Mouse (Mus musculus): ENCODE results near the gene Gm20431. TPM values are rescaled to one million over a fixed set of nuclear protein-coding genes. Genes with fewer than 3 reads are reported as not detected.
"Not testable (repeated sequence)": the region's sequence is repeated elsewhere in the genome, so short reads cannot be mapped to it uniquely, and the experiment has no call there.

Gene Gm20431
- polyA plus RNA-seq, 1 experiment from 2014 or later, result 10.5 TPM

GRCm38 (mm10) chr2:167652694-167653093 is 8.6 kb downstream of the Gm20431 start:
- Histone ChIP-seq H3K27ac (no peak overlapping the region), H3K27me3 (replicated peaks) (no peaks in the 10 kb centered on the region), H3K4me1 (peaks cover 4% of the 10 kb centered on the region; the same call in 1 of the 2 replicates), H3K36me3 (replicated peaks) (no peaks in the 10 kb centered on the region; the same call in 1 of the 2 replicates), H3K9me3 (no peaks in the 10 kb centered on the region), H3K4me3 (no peak overlapping the region), H3K4me2 (no peak overlapping the region), H3K9ac (no peak overlapping the region)
- WGBS, result 85% methylated on average over 7 of the region's 7 CpGs
- ATAC-seq (replicated peaks), result no peak

GRCm38 (mm10) chr2:167651622-167652021 is 9.7 kb downstream of the Gm20431 start:
- H3K27ac ChIP-seq, result no peak overlapping the region
- H3K4me3 ChIP-seq, result no peak overlapping the region
- WGBS, result 84% methylated on average over 9 of the region's 9 CpGs
- no peak overlapping the region for H3K9ac ChIP-seq
- ATAC-seq (replicated peaks), result no peak
- no peaks in the 10 kb centered on the region; the same call in 1 of the 2 replicates for H3K4me1 ChIP-seq
- H3K4me2 ChIP-seq, result no peak overlapping the region
- no peaks in the 10 kb centered on the region; the same call in 1 of the 2 replicates for H3K36me3 ChIP-seq (replicated peaks)
- no peaks in the 10 kb centered on the region for H3K27me3 ChIP-seq (replicated peaks)
- no peaks in the 10 kb centered on the region for H3K9me3 ChIP-seq

GRCm38 (mm10) chr2:167649290-167650032 is 11.8 kb downstream of the Gm20431 start:
- H3K9me3 ChIP-seq, result no peaks in the 10 kb centered on the region
- peaks cover 2% of the 10 kb centered on the region; the same call in 1 of the 2 replicates for H3K36me3 ChIP-seq (replicated peaks)
- no peak overlapping the region for H3K4me2 ChIP-seq
- H3K27me3 ChIP-seq (replicated peaks), result no peaks in the 10 kb centered on the region
- WGBS, result 90% methylated on average over 12 of the region's 12 CpGs
- no peaks in the 10 kb centered on the region for H3K4me1 ChIP-seq
- ATAC-seq (replicated peaks), result no peak
- no peak overlapping the region for H3K27ac ChIP-seq
- H3K9ac ChIP-seq, result no peak overlapping the region
- no peak overlapping the region for H3K4me3 ChIP-seq

GRCm38 (mm10) chr2:167646411-167646810 is 14.9 kb downstream of the Gm20431 start:
- no peak for ATAC-seq (replicated peaks)
- Histone ChIP-seq H3K4me2 (no peak overlapping the region), H3K36me3 (replicated peaks) (peaks cover 4% of the 10 kb centered on the region; the same call in 1 of the 2 replicates), H3K4me1 (no peaks in the 10 kb centered on the region), H3K9ac (no peak overlapping the region), H3K27ac (no peak overlapping the region), H3K27me3 (replicated peaks) (no peaks in the 10 kb centered on the region), H3K4me3 (no peak overlapping the region), H3K9me3 (no peaks in the 10 kb centered on the region)
- 85% methylated on average over 4 of the region's 4 CpGs for WGBS

- H3K36me3 ChIP-seq (replicated peaks); H3K27ac ChIP-seq; H3K4me1 ChIP-seq; H3K4me2 ChIP-seq; H3K9ac ChIP-seq; ATAC-seq (replicated peaks); H3K9me3 ChIP-seq; H3K27me3 ChIP-seq (replicated peaks); H3K4me3 ChIP-seq: not testable (repeated sequence)
- WGBS, result 91% methylated on average over 13 of the region's 13 CpGs
Measured at GRCm38 (mm10) chr2:167643356-167644052, 17.8 kb downstream of the Gm20431 start.

GRCm38 (mm10) chr2:167642164-167642563 is 19.1 kb downstream of the Gm20431 start:
- ATAC-seq (replicated peaks), result no peak
- no peak overlapping the region for H3K4me3 ChIP-seq
- H3K9me3 ChIP-seq, result no peaks in the 10 kb centered on the region
- H3K27me3 ChIP-seq (replicated peaks), result no peaks in the 10 kb centered on the region
- 0 out of 2 replicates have a peak, but pooled peaks cover 4% of the 10 kb centered on the region for H3K36me3 ChIP-seq (replicated peaks)
- no peak overlapping the region for H3K4me2 ChIP-seq
- WGBS, result 89% methylated on average over 6 of the region's 6 CpGs
- H3K9ac ChIP-seq, result no peak overlapping the region
- H3K27ac ChIP-seq, result no peak overlapping the region
- H3K4me1 ChIP-seq, result no peaks in the 10 kb centered on the region

- Histone ChIP-seq H3K27me3 (replicated peaks) (no peaks in the 10 kb centered on the region), H3K4me1 (no peaks in the 10 kb centered on the region), H3K9ac (no peak overlapping the region), H3K27ac (no peak overlapping the region), H3K4me3 (no peak overlapping the region), H3K9me3 (no peaks in the 10 kb centered on the region), H3K4me2 (no peak overlapping the region), H3K36me3 (replicated peaks) (0 out of 2 replicates have a peak, but pooled peaks cover 4% of the 10 kb centered on the region)
- 47% methylated on average over 8 of the region's 8 CpGs for WGBS
- ATAC-seq (replicated peaks), result no peak
Measured at GRCm38 (mm10) chr2:167641337-167641736, 20.0 kb downstream of the Gm20431 start.

GRCm38 (mm10) chr2:167640279-167640678 is 21.0 kb downstream of the Gm20431 start:
- H3K36me3 ChIP-seq (replicated peaks), result 0 out of 2 replicates have a peak, but pooled peaks cover 4% of the 10 kb centered on the region
- H3K4me3 ChIP-seq, result no peak overlapping the region
- H3K27me3 ChIP-seq (replicated peaks), result no peaks in the 10 kb centered on the region
- H3K4me2 ChIP-seq, result no peak overlapping the region
- H3K27ac ChIP-seq, result no peak overlapping the region
- no peaks in the 10 kb centered on the region for H3K9me3 ChIP-seq
- H3K9ac ChIP-seq, result no peak overlapping the region
- no peaks in the 10 kb centered on the region for H3K4me1 ChIP-seq
- WGBS, result 84% methylated on average over 3 of the region's 3 CpGs
- no peak for ATAC-seq (replicated peaks)

- 81% methylated on average over 7 of the region's 7 CpGs for WGBS
- no peak for ATAC-seq (replicated peaks)
- H3K27ac ChIP-seq, result no peak overlapping the region
Measured at GRCm38 (mm10) chr2:167634865-167635512, 26.3 kb downstream of the Gm20431 start.

GRCm38 (mm10) chr2:167634338-167634770 is 26.9 kb downstream of the Gm20431 start:
- Histone ChIP-seq H3K9me3 (no peaks in the 10 kb centered on the region), H3K27ac (peak overlapping the region; percentile 80), H3K9ac (peak overlapping the region; percentile 31), H3K4me2 (peak overlapping the region; percentile 58), H3K4me3 (peak overlapping the region; percentile 27), H3K4me1 (peaks cover 36% of the 10 kb centered on the region), H3K36me3 (replicated peaks) (no peaks in the 10 kb centered on the region), H3K27me3 (replicated peaks) (no peaks in the 10 kb centered on the region)
- 0% methylated on average over 15 of the region's 15 CpGs for WGBS
- ATAC-seq (replicated peaks), result peak; percentile 67

More at GRCm38 (mm10) chr2:167634865-167635512, 26.3 kb downstream of the Gm20431 start:
- H3K36me3 ChIP-seq (replicated peaks), result no peaks in the 10 kb centered on the region
- H3K9ac ChIP-seq, result peak overlapping the region; percentile 11; the same call in 1 of the 2 replicates
- no peaks in the 10 kb centered on the region for H3K9me3 ChIP-seq
- peak overlapping the region; percentile 58 for H3K4me2 ChIP-seq
- no peaks in the 10 kb centered on the region for H3K27me3 ChIP-seq (replicated peaks)
- peaks cover 30% of the 10 kb centered on the region for H3K4me1 ChIP-seq
- H3K4me3 ChIP-seq, result peak overlapping the region; percentile 27

GRCm38 (mm10) chr2:167633537-167633872 is 27.8 kb downstream of the Gm20431 start:
- no peak overlapping the region for H3K27ac ChIP-seq
- no peaks in the 10 kb centered on the region for H3K36me3 ChIP-seq (replicated peaks)
- WGBS, result 92% methylated on average over 6 of the region's 6 CpGs
- H3K9ac ChIP-seq, result no peak overlapping the region
- H3K27me3 ChIP-seq (replicated peaks), result no peaks in the 10 kb centered on the region
- peak overlapping the region; percentile 58; the same call in 1 of the 2 replicates for H3K4me2 ChIP-seq
- H3K4me1 ChIP-seq, result peaks cover 44% of the 10 kb centered on the region
- no peaks in the 10 kb centered on the region for H3K9me3 ChIP-seq
- H3K4me3 ChIP-seq, result no peak overlapping the region
- no peak for ATAC-seq (replicated peaks)
